Mouse (Mus musculus) forebrain, postnatal 0 days (tissue): Measurements from ENCODE around the gene Cenpb. TPM values are rescaled to one million over a fixed set of nuclear protein-coding genes. Genes with fewer than 3 reads are reported as not detected.

Experiments
- ATAC-seq: fragments of 200-750 bp; cut with Nextera tagmentation; 2 replicates; pipeline ENCODE4 v1.8.0; 2017; ENCODE audit warnings: mild to moderate bottlenecking, moderate library complexity
- DNase-seq: peaks from one replicate; pipeline ENCODE4 v3.0.0-alpha.2; 2015
- H3K27ac ChIP-seq: fragments of 300-500 bp; sonication (generic); 2 replicates; pipeline ENCODE4 v1.5.1; 2014; ENCODE audit warnings: low read depth, mild to moderate bottlenecking, antibody characterized with exemption, low read length, moderate library complexity, mixed read lengths
- H3K27me3 ChIP-seq: fragments of 300-500 bp; sonication (generic); 2 replicates; pipeline ENCODE4 v1.6.1; 2014; ENCODE audit warnings: mild to moderate bottlenecking, low read length, mixed read lengths; ENCODE audit not compliant: insufficient read depth
- H3K36me3 ChIP-seq: fragments of 300-500 bp; sonication (generic); 2 replicates; pipeline ENCODE4 v1.6.1; 2014; ENCODE audit warnings: mild to moderate bottlenecking, moderate library complexity; ENCODE audit not compliant: insufficient read depth
- H3K4me1 ChIP-seq: fragments of 300-500 bp; sonication (generic); 2 replicates; pipeline ENCODE4 v1.6.1; 2014; ENCODE audit warnings: antibody characterized with exemption; ENCODE audit not compliant: insufficient read depth
- H3K4me2 ChIP-seq: fragments of 300-500 bp; sonication (generic); 2 replicates; pipeline ENCODE4 v1.6.1; 2014; ENCODE audit warnings: low read depth, mild to moderate bottlenecking, moderate library complexity
- H3K4me3 ChIP-seq: fragments of 300-500 bp; sonication (generic); 2 replicates; pipeline ENCODE4 v1.5.1; 2014; ENCODE audit warnings: low read depth, low read length, mixed read lengths
- H3K9ac ChIP-seq: fragments of 300-500 bp; sonication (generic); 2 replicates; pipeline ENCODE4 v1.6.1; 2014; ENCODE audit warnings: mild to moderate bottlenecking
- H3K9me3 ChIP-seq: fragments of 300-500 bp; sonication (generic); 2 replicates; pipeline ENCODE4 v1.6.1; 2016; ENCODE audit warnings: low read length
- CTCF ChIP-seq: sonication (generic); IDR thresholded peaks from 2 replicates; pipeline ENCODE4 v1.5.1; 2016; ENCODE audit warnings: antibody characterized with exemption, control low read depth, low read depth
- WGBS: fragments of 180-500 bp; shearing (Covaris S2); extraction: QIAGEN DNeasy Blood & Tissue Kit; methylation state at CpG from one replicate; pipeline ENCODE4 v1.1.7; 2014; 5-methylcytosine and 5-hydroxymethylcytosine counted together
- polyA plus RNA-seq: library from polyadenylated mRNA; unstranded; fragments of >200 nt; fragmentation: Nextera tagmentation; extraction: Ambion mirVana; gene quantifications from 2 replicates; pipeline ENCODE4 v1.2.1, GENCODE M21; 2015
- total RNA-seq: library from RNA; depleted of rRNA; stranded (reverse); fragments of >200 nt; gene quantifications from 2 replicates; pipeline ENCODE4 v1.2.3, GENCODE M21; 2014

The Cenpb gene
- total and polyA plus RNA-seq, 2 experiments from 2014 or later: 17.9 to 120 TPM

DNA sequence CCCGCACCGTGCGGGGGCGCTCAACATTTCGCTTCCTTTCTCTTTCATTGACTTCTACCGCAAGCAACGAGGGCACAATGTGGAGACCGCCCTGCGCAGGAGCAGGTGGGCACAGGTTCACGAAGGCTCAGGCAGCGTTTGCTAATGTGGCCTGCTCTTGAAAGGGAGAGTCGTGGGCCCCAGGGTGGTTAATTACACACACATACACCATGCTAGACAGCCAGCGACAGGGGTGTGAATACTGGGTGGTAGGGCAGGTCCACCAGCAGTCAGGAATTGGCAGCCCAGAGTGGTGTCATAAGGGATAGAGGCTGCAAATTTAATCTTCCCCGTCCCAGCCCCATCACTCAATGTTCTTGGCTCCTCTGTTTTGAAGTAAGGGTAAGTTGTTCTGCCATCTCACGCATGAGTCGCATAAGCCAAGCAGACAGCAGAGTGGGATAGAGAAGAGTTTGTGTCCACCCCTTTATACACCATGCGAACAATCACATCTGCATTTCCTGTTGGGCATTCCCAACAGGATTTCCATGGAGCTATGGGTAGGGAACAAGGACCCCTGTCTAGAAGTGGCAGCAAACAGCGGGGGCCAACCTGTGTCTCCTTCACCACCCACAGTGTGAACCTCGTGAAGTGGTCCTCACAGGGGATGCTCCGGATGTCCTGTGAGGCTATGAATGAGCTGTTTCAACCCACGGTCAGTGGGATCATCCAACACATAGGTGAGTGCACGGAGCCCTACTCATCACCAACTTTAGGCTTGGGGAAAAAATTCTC lies 36.7 kb downstream of the Cenpb start:
- no peak for TF ChIP-seq CTCF
- Histone ChIP-seq H3K27me3 (no peaks in the 10 kb centered on the region), H3K4me1 (no peaks in the 10 kb centered on the region), H3K9me3 (no peaks in the 10 kb centered on the region), H3K4me2 (no peak overlapping the region), H3K36me3 (peaks cover 45% of the 10 kb centered on the region), H3K9ac (no peak overlapping the region), H3K4me3 (no peak overlapping the region), H3K27ac (no peak overlapping the region)
- 65% methylated on average over 22 of the region's 22 CpGs for WGBS
- DNase-seq (no peak), ATAC-seq (no peak)

DNA sequence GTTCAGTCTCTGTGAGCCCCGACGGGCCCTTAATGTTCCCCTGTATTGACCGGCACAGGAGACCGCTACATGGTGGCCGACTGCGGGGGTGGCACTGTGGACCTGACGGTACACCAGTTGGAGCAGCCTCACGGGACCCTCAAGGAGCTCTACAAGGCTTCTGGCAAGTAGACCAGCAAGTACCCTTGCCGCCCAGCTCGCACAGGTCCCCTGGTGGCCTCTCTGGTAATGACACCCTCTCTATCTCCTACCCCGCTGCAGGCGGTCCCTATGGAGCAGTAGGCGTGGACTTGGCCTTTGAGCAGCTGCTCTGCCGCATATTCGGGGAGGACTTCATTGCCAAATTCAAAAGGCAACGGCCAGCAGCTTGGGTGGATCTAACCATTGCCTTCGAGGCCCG lies 37.3 kb downstream of the Cenpb start:
- Histone ChIP-seq H3K36me3 (peaks cover 39% of the 10 kb centered on the region), H3K9me3 (no peaks in the 10 kb centered on the region), H3K4me1 (no peaks in the 10 kb centered on the region), H3K27me3 (no peaks in the 10 kb centered on the region), H3K27ac (no peak overlapping the region), H3K4me2 (no peak overlapping the region), H3K4me3 (no peak overlapping the region), H3K9ac (no peak overlapping the region)
- WGBS: 39% methylated on average over 18 of the region's 18 CpGs
- peak; percentile 38; the same call in 1 of the 2 replicates for ATAC-seq
- peak; percentile 67 for TF ChIP-seq CTCF
- peak; percentile 26 for DNase-seq

DNA sequence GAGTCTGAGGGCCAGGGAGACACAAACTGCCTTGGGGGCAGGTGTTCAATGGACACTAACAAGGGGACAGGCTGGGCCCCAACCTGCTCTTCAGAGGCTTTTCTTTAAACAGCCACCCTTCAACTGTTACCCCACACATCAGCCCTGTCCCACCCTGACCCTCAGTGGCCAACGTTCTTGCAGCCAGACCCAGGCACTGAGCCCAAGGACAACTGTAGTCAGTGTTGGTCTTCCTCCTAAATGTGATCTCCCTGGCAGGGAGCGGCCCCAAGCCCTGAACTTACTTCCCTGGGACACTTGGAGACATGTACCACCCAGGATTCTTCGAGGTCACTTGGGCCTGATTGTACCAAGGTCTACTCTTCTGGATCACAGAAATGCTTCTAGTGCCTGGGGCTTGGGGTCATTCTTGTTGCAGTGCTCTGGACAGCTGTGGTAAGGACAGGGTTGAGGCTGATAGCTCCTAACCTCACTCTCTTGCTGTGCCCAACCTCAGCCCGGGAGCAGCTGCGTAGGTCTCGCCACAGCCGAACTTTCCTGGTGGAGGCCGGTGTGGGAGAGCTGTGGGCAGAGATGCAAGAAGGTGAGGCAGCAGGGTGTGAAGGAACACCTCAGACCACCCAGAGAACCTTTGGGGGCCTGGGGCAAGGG lies 38.4 kb downstream of the Cenpb start:
- Histone ChIP-seq H3K36me3 (peaks cover 28% of the 10 kb centered on the region), H3K27me3 (no peaks in the 10 kb centered on the region), H3K4me1 (no peaks in the 10 kb centered on the region), H3K4me2 (no peak overlapping the region), H3K4me3 (no peak overlapping the region), H3K9ac (no peak overlapping the region), H3K27ac (no peak overlapping the region), H3K9me3 (no peaks in the 10 kb centered on the region)
- ATAC-seq (no peak), DNase-seq (no peak)
- WGBS: 90% methylated on average over 8 of the region's 8 CpGs
- no peak for TF ChIP-seq CTCF

DNA sequence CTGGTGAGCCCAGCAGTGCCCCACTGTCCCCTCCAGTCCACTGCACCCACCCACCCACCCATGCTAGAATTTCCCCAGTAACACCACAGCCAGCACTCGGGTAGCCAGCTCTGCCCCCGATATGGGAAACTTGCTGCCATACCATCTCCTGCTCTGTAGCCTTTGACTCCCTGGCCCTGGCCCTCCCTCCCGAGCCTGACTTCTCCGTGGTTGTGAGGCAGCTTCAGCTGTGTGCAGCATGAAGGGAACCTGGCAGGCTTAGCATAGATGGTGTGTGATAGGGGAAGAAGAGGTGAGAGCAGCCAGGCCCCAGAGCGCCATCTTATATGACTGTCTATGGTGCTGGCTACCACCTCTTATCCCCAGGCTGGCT lies 39.3 kb downstream of the Cenpb start:
- Histone ChIP-seq H3K9ac (no peak overlapping the region), H3K9me3 (no peaks in the 10 kb centered on the region), H3K27me3 (no peaks in the 10 kb centered on the region), H3K27ac (no peak overlapping the region), H3K4me3 (no peak overlapping the region), H3K4me2 (no peak overlapping the region), H3K4me1 (no peaks in the 10 kb centered on the region), H3K36me3 (peaks cover 18% of the 10 kb centered on the region)
- no peak for ATAC-seq
- WGBS: 80% methylated on average over 5 of the region's 5 CpGs
- TF ChIP-seq CTCF: no peak
- DNase-seq: no peak

DNA sequence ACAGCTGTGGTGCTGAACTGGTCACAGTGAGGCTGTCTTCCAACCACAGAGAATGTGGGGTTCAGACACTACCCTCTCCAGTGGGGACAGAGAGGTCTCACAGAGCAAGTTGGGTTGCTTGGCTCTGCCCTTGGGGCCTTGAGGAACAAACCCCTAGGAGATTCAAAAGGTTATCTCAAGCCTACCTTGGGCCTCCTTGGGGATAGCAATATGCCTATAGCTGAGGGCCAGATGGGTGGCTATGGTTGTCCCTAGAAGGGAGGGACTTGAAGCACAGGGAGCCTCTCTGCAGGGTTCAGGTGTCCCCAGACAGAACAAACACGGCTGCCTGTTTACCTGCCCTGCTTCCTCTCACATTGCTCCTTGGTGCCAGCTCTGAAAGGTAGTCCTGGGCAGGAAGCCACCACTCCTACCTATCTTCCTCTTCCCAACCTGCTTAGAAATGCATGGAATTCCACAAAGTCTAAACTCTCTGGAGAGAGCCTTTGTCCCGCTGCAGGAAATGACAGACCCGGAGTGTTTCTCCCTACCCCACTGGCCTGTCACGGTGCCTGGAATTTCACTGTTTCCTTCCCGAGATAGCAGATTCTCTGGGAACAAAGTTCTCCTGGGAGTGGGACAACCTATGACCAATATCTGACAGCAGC lies 39.9 kb downstream of the Cenpb start:
- no peak for ATAC-seq
- Histone ChIP-seq H3K4me2 (no peak overlapping the region), H3K27me3 (no peaks in the 10 kb centered on the region), H3K4me3 (no peak overlapping the region), H3K27ac (no peak overlapping the region), H3K4me1 (no peaks in the 10 kb centered on the region), H3K9ac (no peak overlapping the region), H3K36me3 (peaks cover 15% of the 10 kb centered on the region), H3K9me3 (no peaks in the 10 kb centered on the region)
- DNase-seq: no peak
- 75% methylated on average over 5 of the region's 5 CpGs for WGBS
- no peak for TF ChIP-seq CTCF

DNA sequence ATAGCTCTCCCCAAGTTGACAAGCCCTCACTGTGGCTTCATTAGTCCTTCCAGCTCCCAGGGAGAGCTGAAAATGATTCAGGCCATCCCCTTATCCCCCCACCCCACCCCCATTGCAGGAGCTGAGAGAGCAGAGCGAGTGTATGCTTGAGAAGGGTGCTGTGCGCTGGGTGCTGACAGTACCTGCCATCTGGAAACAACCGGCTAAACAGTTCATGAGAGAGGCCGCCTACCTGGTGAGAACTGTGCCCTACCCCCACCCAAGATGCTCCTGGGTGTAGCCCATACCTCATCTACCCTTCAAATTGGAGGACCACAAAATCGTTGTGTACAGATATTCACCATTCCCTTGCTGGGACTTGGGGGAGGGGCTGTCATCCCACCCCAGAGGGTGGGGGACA lies 40.6 kb downstream of the Cenpb start:
- no peak for TF ChIP-seq CTCF
- H3K9ac ChIP-seq: no peak overlapping the region
- H3K4me1 ChIP-seq: no peaks in the 10 kb centered on the region
- DNase-seq: no peak
- peaks cover 8% of the 10 kb centered on the region for H3K36me3 ChIP-seq
- 96% methylated on average over 5 of the region's 5 CpGs for WGBS
- no peaks in the 10 kb centered on the region for H3K9me3 ChIP-seq
- H3K4me2 ChIP-seq: no peak overlapping the region
- H3K4me3 ChIP-seq: no peak overlapping the region
- no peak for ATAC-seq
- H3K27me3 ChIP-seq: no peaks in the 10 kb centered on the region
- no peak overlapping the region for H3K27ac ChIP-seq

DNA sequence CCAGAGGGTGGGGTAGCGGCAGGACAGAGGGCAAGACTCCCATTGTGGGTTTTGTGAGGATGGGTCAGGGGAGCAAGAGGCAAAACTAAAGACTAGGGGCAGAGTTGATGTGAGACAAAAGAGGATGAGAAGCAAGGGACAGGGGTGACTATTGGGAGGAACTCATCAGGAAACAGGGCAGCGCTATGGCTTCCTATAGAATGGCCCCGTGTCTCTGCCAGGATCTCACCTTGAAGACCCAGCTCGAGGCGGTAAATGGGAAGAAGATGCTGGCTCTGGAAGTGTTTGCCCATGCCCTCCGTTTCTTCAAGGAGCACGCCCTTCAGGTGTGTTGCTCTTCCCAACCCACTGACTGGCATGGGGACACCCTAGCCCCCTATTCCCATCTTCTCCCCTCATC lies 41.1 kb downstream of the Cenpb start:
- Histone ChIP-seq H3K4me3 (no peak overlapping the region), H3K4me1 (no peaks in the 10 kb centered on the region), H3K9me3 (no peaks in the 10 kb centered on the region), H3K9ac (no peak overlapping the region), H3K36me3 (peaks cover 7% of the 10 kb centered on the region), H3K27me3 (no peaks in the 10 kb centered on the region), H3K4me2 (no peak overlapping the region), H3K27ac (no peak overlapping the region)
- DNase-seq: no peak
- 85% methylated on average over 7 of the region's 7 CpGs for WGBS
- TF ChIP-seq CTCF: no peak
- ATAC-seq: no peak
